Mouse (Mus musculus) stomach, embryonic 15.5 days (tissue): ENCODE data around the gene Ddx21. TPM values are rescaled to one million over a fixed set of nuclear protein-coding genes. Genes with fewer than 3 reads are reported as not detected.
"Not testable (repeated sequence)": the region's sequence is repeated elsewhere in the genome, so short reads cannot be mapped to it uniquely, and the experiment has no call there.

Experiments used
- ATAC-seq: fragments of 200-750 bp; cut with Nextera tagmentation; 2 replicates; pipeline ENCODE4 v1.8.0; 2017; ENCODE audit warnings: low read depth, moderate number of reproducible peaks, moderate TSS enrichment; ENCODE audit not compliant: insufficient read depth, low FRiP score
- H3K27ac ChIP-seq: fragments of 300-500 bp; sonication (generic); 2 replicates; pipeline ENCODE4 v1.5.1; 2015; ENCODE audit warnings: mild to moderate bottlenecking, inconsistent platforms
- H3K27me3 ChIP-seq: fragments of 300-500 bp; sonication (generic); replicated peaks from 2 replicates; pipeline ENCODE4 v1.6.1; 2015; ENCODE audit warnings: inconsistent platforms
- H3K36me3 ChIP-seq: fragments of 300-500 bp; sonication (generic); 2 replicates; pipeline ENCODE4 v1.6.1; 2015; ENCODE audit warnings: inconsistent platforms
- H3K4me1 ChIP-seq: fragments of 300-500 bp; sonication (generic); 2 replicates; pipeline ENCODE4 v1.6.1; 2015; ENCODE audit warnings: inconsistent platforms
- H3K4me2 ChIP-seq: fragments of 300-500 bp; sonication (generic); 2 replicates; pipeline ENCODE4 v1.6.1; 2015; ENCODE audit warnings: mild to moderate bottlenecking, inconsistent platforms
- H3K4me3 ChIP-seq: fragments of 300-500 bp; sonication (generic); replicated peaks from 2 replicates; pipeline ENCODE4 v1.5.1; 2015; ENCODE audit warnings: inconsistent platforms
- H3K9ac ChIP-seq: fragments of 300-500 bp; sonication (generic); 2 replicates; pipeline ENCODE4 v1.6.1; 2015; ENCODE audit warnings: inconsistent platforms
- H3K9me3 ChIP-seq: fragments of 300-500 bp; sonication (generic); 2 replicates; pipeline ENCODE4 v1.6.1; 2016; ENCODE audit warnings: inconsistent platforms
- WGBS: fragments of 180-500 bp; shearing (Covaris S2); methylation state at CpG from one replicate; pipeline ENCODE4 v1.1.7; 2015; 5-methylcytosine and 5-hydroxymethylcytosine counted together
- polyA plus RNA-seq: library from polyadenylated mRNA; unstranded; fragments of >200 nt; fragmentation: Nextera tagmentation; extraction: Ambion mirVana; gene quantifications from 2 replicates; pipeline ENCODE4 v1.2.1, GENCODE M21; 2015

The Ddx21 gene
- polyA plus RNA-seq, 1 experiment from 2014 or later = 18.9 TPM

- ATAC-seq = no peak
- Histone ChIP-seq H3K4me3 (no peak overlapping the region), H3K27ac (no peak overlapping the region), H3K9me3 (no peaks in the 10 kb centered on the region), H3K27me3 (no peaks in the 10 kb centered on the region), H3K4me2 (no peak overlapping the region), H3K4me1 (no peaks in the 10 kb centered on the region), H3K36me3 (peaks cover 57% of the 10 kb centered on the region), H3K9ac (no peak overlapping the region)
- 35% methylated on average over 6 of the region's 6 CpGs for WGBS
Observed at GRCm38 (mm10) chr10:62590200-62590599, 11.9 kb downstream of the Ddx21 start.

- WGBS = 71% methylated on average over 4 of the region's 4 CpGs
- Histone ChIP-seq H3K27ac (no peak overlapping the region), H3K4me3 (no peak overlapping the region), H3K27me3 (no peaks in the 10 kb centered on the region), H3K4me1 (no peaks in the 10 kb centered on the region), H3K9me3 (no peaks in the 10 kb centered on the region), H3K9ac (no peak overlapping the region), H3K36me3 (peaks cover 65% of the 10 kb centered on the region), H3K4me2 (no peak overlapping the region)
- no peak for ATAC-seq
Observed at GRCm38 (mm10) chr10:62588616-62589015, 13.5 kb downstream of the Ddx21 start.

DNA sequence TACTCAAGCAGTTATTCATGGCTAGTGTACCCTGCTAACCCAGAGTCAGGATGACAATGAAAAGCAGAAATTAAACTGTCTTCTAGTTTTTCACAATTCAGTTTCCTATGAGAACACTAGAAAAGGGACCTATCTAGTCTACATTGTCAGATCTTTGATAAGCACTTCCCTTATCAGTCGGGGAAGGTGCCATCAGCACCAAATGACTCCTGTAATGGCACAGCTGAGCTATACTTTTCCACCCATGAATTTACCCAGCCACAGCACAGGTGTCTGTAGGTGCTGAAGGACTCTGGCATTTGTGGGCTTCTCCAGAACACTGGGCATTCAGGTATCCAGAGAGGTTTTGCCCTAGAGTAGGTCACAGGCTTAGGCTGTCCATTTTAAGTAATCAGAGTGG is 18.8 kb downstream of the Ddx21 start:
- H3K36me3 ChIP-seq = peaks cover 58% of the 10 kb centered on the region

GRCm38 (mm10) chr10:62582701-62583100 is 19.4 kb downstream of the Ddx21 start:
- H3K9me3 ChIP-seq = no peaks in the 10 kb centered on the region
- H3K27me3 ChIP-seq = no peaks in the 10 kb centered on the region
- H3K4me1 ChIP-seq = no peaks in the 10 kb centered on the region
- H3K9ac ChIP-seq = no peak overlapping the region
- no peak for ATAC-seq
- H3K36me3 ChIP-seq = peaks cover 53% of the 10 kb centered on the region
- H3K4me3 ChIP-seq = no peak overlapping the region
- 78% methylated on average over 7 of the region's 7 CpGs for WGBS
- H3K4me2 ChIP-seq = no peak overlapping the region
- no peak overlapping the region for H3K27ac ChIP-seq

More for the DNA sequence above, 18.8 kb downstream of the Ddx21 start:
- WGBS = 73% methylated on average over 1 of the region's 1 CpGs
- no peaks in the 10 kb centered on the region for H3K9me3 ChIP-seq
- H3K27me3 ChIP-seq = no peaks in the 10 kb centered on the region
- H3K9ac ChIP-seq = no peak overlapping the region
- no peak overlapping the region for H3K4me3 ChIP-seq
- no peak overlapping the region for H3K4me2 ChIP-seq
- no peaks in the 10 kb centered on the region for H3K4me1 ChIP-seq
- H3K27ac ChIP-seq = no peak overlapping the region
- no peak for ATAC-seq

GRCm38 (mm10) chr10:62582263-62582662 is 19.8 kb downstream of the Ddx21 start:
- no peak overlapping the region for H3K27ac ChIP-seq
- WGBS = 88% methylated on average over 17 of the region's 17 CpGs
- no peak overlapping the region for H3K4me2 ChIP-seq
- H3K36me3 ChIP-seq = peaks cover 51% of the 10 kb centered on the region
- H3K9ac ChIP-seq = no peak overlapping the region
- ATAC-seq = no peak
- H3K27me3 ChIP-seq = no peaks in the 10 kb centered on the region
- H3K4me3 ChIP-seq = no peak overlapping the region
- no peaks in the 10 kb centered on the region for H3K9me3 ChIP-seq
- H3K4me1 ChIP-seq = peaks cover 3% of the 10 kb centered on the region; the same call in 1 of the 2 replicates

DNA sequence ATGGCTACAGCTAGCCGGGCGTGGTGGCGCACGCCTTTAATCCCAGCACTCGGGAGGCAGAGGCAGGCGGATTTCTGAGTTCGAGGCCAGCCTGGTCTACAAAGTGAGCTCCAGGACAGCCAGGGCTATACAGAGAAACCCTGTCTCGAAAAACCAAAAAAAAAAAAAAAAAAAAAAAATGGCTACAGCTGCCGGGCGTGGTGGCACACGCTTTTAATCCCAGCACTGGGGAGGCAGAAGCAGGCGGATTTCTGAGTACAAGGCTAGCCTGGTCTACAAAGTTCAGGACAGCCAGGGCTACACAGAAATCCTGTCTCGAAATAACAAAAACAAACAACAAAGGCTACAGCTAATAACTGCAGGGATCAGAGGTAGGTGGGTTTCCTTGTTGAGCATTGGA is 23.0 kb downstream of the Ddx21 start:
- H3K4me2 ChIP-seq, ATAC-seq, H3K4me3 ChIP-seq, H3K9me3 ChIP-seq, H3K4me1 ChIP-seq, H3K9ac ChIP-seq, H3K27ac ChIP-seq, H3K27me3 ChIP-seq: not testable (repeated sequence)
- peaks cover 37% of the 10 kb centered on the region for H3K36me3 ChIP-seq
- 86% methylated on average over 12 of the region's 13 CpGs for WGBS

- 6% methylated on average over 32 of the region's 33 CpGs for WGBS
- peak within 1 kb of the TSS; percentile 89 for H3K4me3 ChIP-seq
- peaks cover 36% of the 10 kb centered on the region for H3K36me3 ChIP-seq
- no peaks in the 10 kb centered on the region for H3K9me3 ChIP-seq
- peaks cover 6% of the 10 kb centered on the region; the same call in 1 of the 2 replicates for H3K4me1 ChIP-seq
- peak within 1 kb of the TSS; percentile 77 for H3K4me2 ChIP-seq
- ATAC-seq = peak; percentile 100
- peak within 1 kb of the TSS; percentile 78 for H3K27ac ChIP-seq
- H3K27me3 ChIP-seq = no peaks in the 10 kb centered on the region
- H3K9ac ChIP-seq = peak within 1 kb of the TSS; percentile 81
Observed at GRCm38 (mm10) chr10:62578338-62579100, 23.6 kb downstream of the Ddx21 start, which contains the start of gene Kif1bp. Kif1bp (minus strand) TSS chr10:62578457.

DNA sequence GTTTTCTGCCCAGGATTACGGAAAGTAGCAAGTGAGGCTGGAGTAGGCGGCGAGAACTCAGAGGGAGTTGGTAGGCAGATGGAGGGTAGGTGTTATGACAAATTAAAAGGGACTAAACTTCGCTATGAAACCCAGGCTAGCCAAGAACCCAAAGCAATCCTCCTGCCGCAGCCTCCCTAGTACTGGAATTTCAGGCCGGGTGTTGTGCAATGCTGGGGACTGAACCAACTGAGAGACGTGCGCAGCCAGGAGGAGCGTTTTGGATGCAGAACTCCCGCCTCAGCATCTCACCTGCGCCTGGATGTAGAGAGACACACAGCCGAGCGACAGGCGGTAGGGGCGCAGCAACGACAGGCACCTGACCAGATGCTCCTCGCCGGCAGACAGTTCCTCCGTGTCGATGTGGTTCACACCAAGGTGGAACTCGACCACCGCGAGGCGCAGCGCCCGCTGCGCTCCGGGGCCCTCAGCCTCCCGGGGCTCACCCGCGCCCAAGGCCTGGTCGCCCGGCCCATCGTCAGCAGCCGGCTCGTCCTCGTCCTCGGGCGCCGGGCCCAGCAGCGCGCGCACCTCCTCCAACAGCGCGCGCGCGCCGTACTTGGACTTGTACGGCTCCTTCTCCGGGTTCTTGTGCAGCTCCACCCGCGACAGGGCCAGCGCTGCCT is 24.3 kb downstream of the Ddx21 start:
- ATAC-seq = peak; percentile 77
- WGBS = 1% methylated on average over 54 of the region's 54 CpGs
- Histone ChIP-seq H3K27ac (peak overlapping the region; percentile 78), H3K9me3 (no peaks in the 10 kb centered on the region), H3K9ac (peak overlapping the region; percentile 81), H3K4me2 (peak overlapping the region; percentile 77), H3K4me3 (peak overlapping the region; percentile 89), H3K27me3 (no peaks in the 10 kb centered on the region), H3K36me3 (peaks cover 36% of the 10 kb centered on the region), H3K4me1 (peaks cover 6% of the 10 kb centered on the region; the same call in 1 of the 2 replicates)

- Histone ChIP-seq H3K27ac (no peak overlapping the region), H3K27me3 (no peaks in the 10 kb centered on the region), H3K9me3 (no peaks in the 10 kb centered on the region), H3K4me3 (no peak overlapping the region), H3K9ac (no peak overlapping the region), H3K36me3 (peaks cover 30% of the 10 kb centered on the region), H3K4me2 (no peak overlapping the region), H3K4me1 (peaks cover 6% of the 10 kb centered on the region; the same call in 1 of the 2 replicates)
- 90% methylated on average over 13 of the region's 13 CpGs for WGBS
- ATAC-seq = no peak
Observed at GRCm38 (mm10) chr10:62575001-62575400, 27.1 kb downstream of the Ddx21 start.

GRCm38 (mm10) chr10:62570126-62570871 is 31.8 kb downstream of the Ddx21 start:
- Histone ChIP-seq H3K4me1 (no peaks in the 10 kb centered on the region), H3K4me3 (no peak overlapping the region), H3K9ac (no peak overlapping the region), H3K36me3 (peaks cover 44% of the 10 kb centered on the region), H3K27ac (no peak overlapping the region), H3K27me3 (no peaks in the 10 kb centered on the region), H3K9me3 (no peaks in the 10 kb centered on the region), H3K4me2 (no peak overlapping the region)
- no peak for ATAC-seq
- WGBS = 91% methylated on average over 7 of the region's 7 CpGs

DNA sequence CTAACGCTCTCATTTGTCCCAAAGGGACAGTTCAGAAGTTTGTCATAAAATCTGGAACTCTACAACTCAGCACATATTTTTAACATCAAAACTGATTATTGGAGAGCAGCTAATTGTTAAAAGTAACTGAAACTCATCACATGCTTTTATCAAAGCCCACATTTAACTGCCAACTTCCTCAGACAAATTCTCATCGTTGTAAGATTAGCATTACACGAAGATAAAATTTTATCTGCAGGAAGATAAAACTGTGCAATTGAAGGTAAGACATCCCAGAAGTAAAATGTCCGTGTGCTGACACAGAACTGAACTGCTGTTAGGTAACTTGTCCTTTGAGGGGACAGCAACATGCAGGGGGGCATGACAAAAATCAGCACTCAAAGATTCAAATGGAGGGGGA is 33.2 kb downstream of the Ddx21 start:
- Histone ChIP-seq H3K9me3 (no peaks in the 10 kb centered on the region), H3K4me2 (no peak overlapping the region)
- no peak for ATAC-seq

GRCm38 (mm10) chr10:62557736-62558135 is 44.3 kb downstream of the Ddx21 start:
- H3K4me2 ChIP-seq = no peak overlapping the region
- ATAC-seq = no peak
- 76% methylated on average over 1 of the region's 1 CpGs for WGBS
- no peak overlapping the region for H3K9ac ChIP-seq
- no peaks in the 10 kb centered on the region for H3K27me3 ChIP-seq
- no peaks in the 10 kb centered on the region for H3K4me1 ChIP-seq
- H3K36me3 ChIP-seq = peaks cover 26% of the 10 kb centered on the region; the same call in 1 of the 2 replicates
- H3K27ac ChIP-seq = no peak overlapping the region
- no peak overlapping the region for H3K4me3 ChIP-seq
- no peaks in the 10 kb centered on the region for H3K9me3 ChIP-seq

More for the DNA sequence above, 33.2 kb downstream of the Ddx21 start:
- Histone ChIP-seq H3K9ac (no peak overlapping the region), H3K27ac (no peak overlapping the region), H3K36me3 (peaks cover 42% of the 10 kb centered on the region), H3K4me1 (no peaks in the 10 kb centered on the region), H3K4me3 (no peak overlapping the region), H3K27me3 (no peaks in the 10 kb centered on the region)
- WGBS = 86% methylated on average over 4 of the region's 4 CpGs
